Mouse (Mus musculus) right cerebral cortex, postnatal 10 days (tissue): ENCODE data around the gene Dennd1a.

Source experiments
- DNase-seq, 2 experiments: peaks; one replicate each; pipeline ENCODE4 v3.0.0; 2021; ENCODE audit warnings: low spot score in 2 of 2

Gene Dennd1a

GRCm38 (mm10) chr2:37776016-37776415, 511.2 kb downstream of the Dennd1a start, which contains the start of gene Crb2:
TSS of gene Crb2 (plus strand) at chr2:37776249.
- no peak for DNase-seq

DNA sequence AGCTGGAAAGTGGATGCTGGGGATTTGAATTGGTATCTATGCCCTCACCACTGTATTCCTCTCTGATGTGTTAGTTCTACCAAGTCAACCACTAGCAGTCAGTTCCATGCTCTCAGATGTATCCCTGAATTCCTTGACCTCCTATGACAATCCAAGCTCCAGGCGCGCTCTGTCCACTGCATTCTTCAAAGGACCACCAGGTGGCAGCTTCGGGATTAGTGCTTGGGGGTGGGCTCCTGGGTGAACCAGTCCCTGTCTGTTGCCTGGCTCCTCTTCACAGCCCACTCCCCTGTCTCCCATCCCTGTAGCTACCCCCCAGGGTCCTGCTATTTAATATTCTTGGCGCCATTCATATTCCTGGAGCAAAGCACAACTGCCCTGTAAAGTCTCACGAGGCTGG, 512.6 kb downstream of the Dennd1a start:
- DNase-seq = peak in 1 of 2 experiments; percentile 73

DNA sequence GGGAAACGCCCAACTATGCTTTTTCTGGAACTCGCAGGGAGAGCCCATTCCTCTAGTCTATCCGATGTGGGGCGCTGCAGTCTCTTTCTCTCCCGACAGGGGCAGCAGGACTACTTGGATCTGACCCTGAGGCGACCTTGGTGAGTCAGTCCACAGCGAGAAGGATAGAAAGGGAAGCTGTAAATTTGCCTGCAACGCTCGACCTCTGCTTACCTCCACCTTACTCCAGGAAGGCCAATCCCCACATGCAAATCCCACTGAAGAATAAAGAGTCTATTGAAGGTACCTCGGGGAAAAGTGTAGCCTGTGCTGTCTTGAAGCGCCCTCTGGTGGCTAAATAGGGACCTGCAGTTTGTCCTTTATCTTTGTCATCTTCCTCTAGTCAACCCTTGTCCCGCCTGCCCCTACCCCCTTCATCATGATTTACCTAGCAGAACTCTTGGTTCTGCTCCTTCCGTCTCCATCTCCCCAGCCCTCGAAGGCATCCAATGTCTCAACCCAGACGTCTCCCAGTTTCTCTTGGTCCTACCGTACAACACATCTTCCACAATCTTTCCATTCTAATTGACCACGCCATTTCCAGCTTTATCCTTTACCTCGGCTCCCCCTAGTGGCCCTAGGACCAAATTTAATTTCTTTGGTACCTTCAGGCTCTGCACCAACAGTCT, 515.4 kb downstream of the Dennd1a start:
- peak; percentile 91 to 94 for DNase-seq

DNA sequence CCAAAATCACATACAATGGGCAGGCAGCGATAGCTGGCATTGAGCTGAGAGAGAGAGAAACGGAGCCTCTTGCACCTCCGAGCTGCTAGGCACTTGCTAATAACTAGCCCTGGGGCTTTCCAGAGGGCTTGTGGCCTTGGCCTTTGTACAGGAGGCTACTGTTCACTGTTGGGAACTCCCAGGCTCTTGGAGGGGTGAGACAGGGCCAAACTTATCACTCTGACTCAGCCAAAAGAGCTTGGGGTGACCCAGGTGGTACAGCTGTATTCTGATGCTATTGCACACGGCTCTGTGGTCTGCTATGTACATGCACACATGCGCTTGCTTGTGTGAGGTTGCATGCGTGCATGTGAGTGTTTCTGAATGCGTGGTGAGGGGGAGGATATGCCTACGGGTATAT, 517.4 kb downstream of the Dennd1a start:
- DNase-seq = no peak

DNA sequence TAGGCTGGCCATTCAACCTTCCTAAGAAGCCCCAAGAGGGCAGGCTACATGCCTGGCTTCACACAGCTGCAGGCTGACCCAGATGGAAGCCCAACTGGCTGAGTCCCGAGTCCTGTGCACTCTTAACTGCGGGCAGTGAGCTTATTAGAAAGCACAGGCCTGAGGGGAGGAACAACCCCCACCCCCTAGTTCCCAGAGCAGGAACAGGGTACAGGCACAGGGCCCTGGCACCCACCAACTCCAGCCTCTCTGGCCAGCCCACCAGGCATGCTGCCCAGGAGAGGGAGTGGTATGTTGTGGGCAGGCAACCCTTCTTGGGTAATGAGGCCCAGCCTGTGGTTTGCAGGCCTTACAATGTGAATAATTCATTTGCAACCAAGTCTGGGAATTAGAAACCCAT, 518.3 kb downstream of the Dennd1a start:
- DNase-seq = peak; percentile 89 to 92

- DNase-seq = no peak
Measured at GRCm38 (mm10) chr2:37767739-37768138, 519.5 kb downstream of the Dennd1a start.

GRCm38 (mm10) chr2:37767080-37767547, 520.1 kb downstream of the Dennd1a start:
- DNase-seq = peak; percentile 87 to 91

DNA sequence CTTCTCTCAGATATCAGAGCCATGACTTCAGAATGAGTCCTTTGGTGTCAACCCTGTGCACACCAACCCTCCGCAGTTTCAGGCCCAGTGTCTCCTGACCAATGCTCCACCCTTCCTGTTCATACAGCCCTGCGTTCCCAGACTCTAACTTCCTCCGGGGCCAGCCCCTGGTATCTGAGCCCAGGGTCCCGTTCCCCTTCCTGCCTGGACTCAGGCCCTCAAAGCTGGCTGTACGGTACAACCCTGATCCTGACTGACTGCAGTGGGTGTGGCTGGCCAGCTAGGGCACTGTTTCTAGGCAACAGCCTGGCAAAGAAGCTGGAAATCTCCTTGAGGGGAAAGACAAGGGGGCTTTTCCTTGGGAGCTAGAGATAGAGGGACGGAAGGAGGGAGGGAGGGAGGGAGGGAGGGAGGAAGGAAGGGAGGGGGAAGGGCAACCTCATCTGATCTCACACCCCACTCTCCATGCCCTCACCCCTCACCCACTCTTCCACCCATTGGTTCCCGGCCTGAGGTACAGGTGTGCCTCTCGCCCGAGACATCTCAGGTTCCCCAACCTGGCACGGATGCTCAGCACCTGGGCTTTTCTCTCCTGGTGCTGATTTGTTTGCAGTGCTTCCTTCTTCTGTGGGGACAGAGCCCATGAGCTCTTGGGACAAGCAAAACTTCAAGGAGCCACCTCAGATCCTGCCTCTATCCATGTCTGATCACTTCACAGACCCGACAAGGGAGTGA, 521.0 kb downstream of the Dennd1a start:
- no peak for DNase-seq

GRCm38 (mm10) chr2:37765082-37765483, 522.1 kb downstream of the Dennd1a start:
- peak; percentile 69 to 79 for DNase-seq

- no peak for DNase-seq
Measured at GRCm38 (mm10) chr2:37764514-37764913, 522.7 kb downstream of the Dennd1a start.

DNA sequence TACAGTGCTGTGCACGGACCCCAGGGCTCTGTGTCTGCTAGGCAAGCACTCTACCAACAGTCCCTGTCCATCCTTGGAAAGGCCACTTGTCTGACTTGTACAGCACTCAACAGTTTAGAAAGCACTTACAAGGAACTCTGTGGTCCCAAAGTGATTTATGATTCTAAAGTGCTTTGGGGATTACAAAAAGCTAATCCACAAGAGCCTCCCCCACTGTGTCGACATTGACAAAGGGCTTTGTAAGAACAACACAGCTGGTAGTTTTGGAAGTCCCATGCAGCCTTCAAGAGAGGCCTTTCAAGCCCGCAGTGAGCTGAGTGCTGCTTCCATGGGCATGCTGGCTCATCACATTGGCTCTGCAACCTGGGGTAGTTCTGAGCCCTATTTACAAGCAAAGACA, 523.6 kb downstream of the Dennd1a start:
- DNase-seq = no peak

- DNase-seq = peak in 1 of 2 experiments; percentile 32
Measured at GRCm38 (mm10) chr2:37760633-37761032, 526.6 kb downstream of the Dennd1a start.

- DNase-seq = peak in 1 of 2 experiments; percentile 43
Measured at GRCm38 (mm10) chr2:37758343-37759015, 528.7 kb downstream of the Dennd1a start.

DNA sequence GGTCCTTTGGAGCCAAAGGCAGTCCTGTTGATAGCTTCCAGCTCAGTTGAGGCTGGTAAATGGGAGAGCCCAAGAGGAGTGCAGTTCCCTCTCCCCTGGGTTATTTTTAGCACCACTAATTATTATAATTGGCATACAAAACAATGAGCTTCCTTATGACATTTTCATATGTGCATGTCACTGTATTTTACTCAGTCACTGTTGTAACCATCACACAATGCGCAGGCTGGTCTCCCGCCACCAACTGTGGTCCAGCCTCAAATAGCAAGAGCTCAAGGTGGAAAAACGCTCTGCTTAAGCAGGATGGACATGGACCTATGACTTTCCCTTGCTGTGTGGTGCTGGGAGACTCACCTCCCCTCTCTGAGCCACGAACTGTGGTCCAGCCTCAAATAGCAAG, 529.4 kb downstream of the Dennd1a start:
- DNase-seq = no peak

GRCm38 (mm10) chr2:37757016-37757415, 530.2 kb downstream of the Dennd1a start:
- DNase-seq = no peak

DNA sequence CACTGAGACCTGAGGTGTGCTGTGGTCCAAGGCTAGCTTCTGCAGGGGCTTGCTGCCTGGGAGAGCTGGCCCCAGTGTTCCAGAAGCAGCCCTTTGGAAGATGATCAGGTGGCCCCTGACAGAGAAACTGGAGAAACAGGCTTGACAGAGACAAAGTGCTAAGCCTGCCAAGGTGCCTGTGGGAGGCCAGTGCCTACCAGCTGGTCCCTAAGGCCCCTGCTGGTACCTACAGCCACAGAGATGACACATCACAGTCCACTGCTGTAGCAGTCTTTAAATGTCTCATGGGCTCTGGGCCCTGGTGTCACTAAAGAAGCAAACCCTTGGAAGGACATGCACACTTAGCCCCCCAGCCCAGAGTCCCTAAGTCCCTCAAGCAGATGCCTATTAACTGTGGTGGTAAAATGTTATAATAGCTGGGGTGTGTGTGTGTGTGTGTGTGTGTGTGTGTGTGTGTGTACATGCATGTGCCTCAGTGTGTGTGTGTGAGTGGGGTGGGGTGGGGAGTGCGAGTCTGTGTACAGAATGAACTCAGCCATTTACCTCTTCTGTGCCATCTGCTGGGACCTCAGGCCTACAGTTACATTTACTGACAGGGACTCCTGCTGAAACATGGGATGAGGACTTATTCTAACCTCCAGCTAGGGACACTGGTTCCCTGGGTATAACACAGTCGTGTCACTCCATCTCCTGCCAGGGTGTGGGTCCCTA, 530.8 kb downstream of the Dennd1a start:
- DNase-seq = no peak

DNA sequence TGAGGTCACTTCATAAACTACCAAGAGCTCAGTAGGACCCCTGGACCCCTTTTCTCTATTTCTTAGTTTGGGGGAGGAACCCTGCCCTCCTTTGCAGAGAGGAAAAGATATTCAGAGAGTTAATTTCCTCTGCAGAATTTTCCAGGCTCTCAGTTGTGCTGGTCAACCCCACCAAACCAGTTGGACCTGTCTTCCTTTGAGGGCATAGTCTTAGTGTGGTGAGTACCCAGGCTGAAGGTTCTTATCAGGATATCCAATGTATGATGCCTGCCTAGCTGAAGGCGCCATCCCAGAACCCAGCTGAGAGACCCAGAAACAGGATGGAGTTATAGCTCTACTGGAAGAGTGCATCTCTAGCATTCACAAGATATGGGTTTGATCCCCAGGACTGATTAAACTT, 536.1 kb downstream of the Dennd1a start:
- DNase-seq = no peak

DNA sequence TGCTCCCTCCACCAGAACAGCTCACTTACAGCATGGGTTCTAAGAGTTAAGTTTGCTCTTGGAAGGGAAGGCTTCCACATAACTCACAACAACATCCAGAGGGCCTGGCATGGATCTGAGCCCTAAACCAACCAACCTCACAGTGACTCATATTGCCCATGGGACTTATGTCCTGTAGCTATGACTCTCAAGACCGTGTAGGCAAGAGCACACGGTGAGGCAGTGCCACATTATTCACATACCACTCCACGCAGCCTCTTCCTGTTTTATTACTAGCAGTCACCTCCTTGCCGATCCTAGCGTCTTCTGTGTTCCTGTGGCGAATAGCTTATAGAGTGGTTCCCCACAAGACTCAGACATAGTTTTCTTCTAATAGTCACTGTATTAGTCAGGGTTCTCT, 537.9 kb downstream of the Dennd1a start:
- DNase-seq = no peak
